Mouse (Mus musculus): ENCODE results near the gene Prr5. TPM values are rescaled to one million over a fixed set of nuclear protein-coding genes. Genes with fewer than 3 reads are reported as not detected.
A peak's percentile ranks its signal among the peaks of the same experiment; 100 is the strongest.
"Not testable (repeated sequence)": the region's sequence is repeated elsewhere in the genome, so short reads cannot be mapped to it uniquely, and the experiment has no call there.

Gene Prr5
- polyA plus RNA-seq, 1 experiment: 8.8 TPM

DNA sequence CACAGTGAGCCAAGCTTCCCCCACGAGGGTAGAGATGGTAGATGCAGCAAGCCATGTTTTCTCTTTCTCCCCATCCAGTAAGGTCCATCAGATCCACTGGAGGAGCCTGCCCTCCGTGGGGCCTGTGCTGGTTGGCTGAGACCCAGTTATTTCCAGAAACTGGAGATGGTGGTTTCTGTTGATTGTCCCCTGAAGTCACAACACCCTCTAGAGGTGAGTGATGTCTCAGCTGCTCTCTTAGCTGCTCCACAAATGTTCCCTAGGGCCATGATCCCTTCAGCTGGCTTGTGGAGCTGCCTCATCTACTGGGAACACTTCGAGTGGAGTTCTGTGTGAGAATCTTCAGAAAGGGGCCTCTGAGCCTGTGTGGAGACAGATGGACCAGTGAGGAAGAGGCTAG, 49.4 kb downstream of the Prr5 start:
- H3K4me3 ChIP-seq (replicated peaks): no peak overlapping the region
- TF ChIP-seq FLI1 (IDR thresholded peaks at IDR 0.05; ENCODE audit: low read length) (no peak), GATA1 (IDR thresholded peaks at IDR 0.05; ENCODE audit: borderline replicate concordance, low read length) (no peak)
- peaks cover 30% of the 10 kb centered on the region for H3K4me1 ChIP-seq
- no peaks in the 10 kb centered on the region for H3K9me3 ChIP-seq
- peaks cover 63% of the 10 kb centered on the region for H3K27me3 ChIP-seq (replicated peaks)
- no peaks in the 10 kb centered on the region for H3K36me3 ChIP-seq (replicated peaks; ENCODE audit: low read length)

DNA sequence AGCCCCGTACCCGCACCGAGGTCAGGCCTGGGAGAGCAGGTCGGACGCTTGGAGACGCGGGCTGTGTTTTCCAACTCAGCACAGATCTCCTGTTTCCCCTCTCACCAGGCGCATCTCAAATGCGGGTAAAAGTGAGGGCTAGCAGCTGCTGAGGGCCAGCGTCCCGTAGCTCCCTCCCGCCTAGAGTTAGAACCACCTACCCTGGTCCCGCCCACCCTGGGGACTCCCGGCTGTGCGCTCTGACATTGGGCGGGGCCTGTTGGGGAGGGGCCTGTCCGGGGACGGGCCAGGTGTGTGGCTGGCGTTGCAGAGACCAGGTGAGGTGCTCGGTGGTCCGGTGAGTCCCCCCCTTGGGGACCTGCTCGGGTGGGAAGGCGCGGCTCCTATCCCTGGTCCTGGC, 50.4 kb downstream of the Prr5 start, which contains the start of gene Arhgap8:
Gene Arhgap8, plus strand, starts transcription at position 262 of the 400 bp plus-strand sequence.
- TF ChIP-seq FLI1 (IDR thresholded peaks at IDR 0.05; ENCODE audit: low read length) (no peak), GATA1 (IDR thresholded peaks at IDR 0.05; ENCODE audit: borderline replicate concordance, low read length) (no peak)
- Histone ChIP-seq H3K4me3 (replicated peaks) (peak within 1 kb of the TSS; percentile 76), H3K27me3 (replicated peaks) (peaks cover 57% of the 10 kb centered on the region), H3K4me1 (peaks cover 23% of the 10 kb centered on the region), H3K36me3 (replicated peaks; ENCODE audit: low read length) (no peaks in the 10 kb centered on the region), H3K9me3 (no peaks in the 10 kb centered on the region)

DNA sequence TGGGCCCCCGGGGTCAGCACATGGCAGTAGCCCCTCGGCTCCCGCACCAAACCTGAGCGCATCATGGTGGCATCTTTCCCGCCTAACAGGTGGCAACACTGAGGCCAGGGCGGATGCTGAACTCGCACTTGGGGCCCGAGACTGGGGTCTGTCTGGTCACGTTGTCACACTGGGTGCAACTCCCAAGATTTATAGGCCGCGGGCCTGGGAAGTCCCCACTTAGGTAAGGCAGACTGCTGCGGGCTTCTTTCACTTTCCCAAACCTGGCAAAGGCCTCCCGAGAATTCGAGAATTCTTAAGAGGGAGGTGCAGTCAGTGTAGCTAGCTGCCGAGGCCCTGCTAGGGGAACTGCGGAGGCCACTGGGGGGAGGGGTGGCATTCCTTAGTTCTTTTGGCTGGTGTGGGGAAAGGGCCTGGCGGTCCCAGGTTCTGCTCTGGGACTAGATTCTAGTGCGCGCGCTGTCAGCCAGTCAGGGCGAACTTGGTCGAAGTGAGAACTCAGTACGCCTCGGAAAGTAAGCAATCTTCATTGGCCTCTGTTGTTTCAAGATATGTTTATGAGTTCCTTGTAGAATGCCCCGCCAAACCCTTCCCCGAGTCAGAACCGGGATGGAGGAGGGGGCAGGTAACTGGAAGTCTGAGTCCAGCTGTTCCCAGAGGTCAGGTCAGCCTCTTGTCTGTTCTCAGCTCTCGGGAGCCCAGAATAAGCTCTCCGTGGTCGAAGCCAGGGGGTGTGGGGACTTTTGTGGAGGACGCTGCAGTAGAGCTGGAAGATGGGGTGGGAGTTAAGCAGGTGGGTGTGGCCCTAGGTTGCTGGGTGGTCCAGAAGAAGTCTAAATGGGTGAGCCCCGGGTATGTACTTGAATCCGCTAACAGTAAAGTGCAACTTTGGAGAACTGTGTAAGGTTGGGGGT, 51.1 kb downstream of the Prr5 start:
- Histone ChIP-seq H3K9me3 (no peaks in the 10 kb centered on the region), H3K36me3 (replicated peaks; ENCODE audit: low read length) (no peaks in the 10 kb centered on the region), H3K4me3 (replicated peaks) (peak overlapping the region; percentile 76), H3K4me1 (peaks cover 17% of the 10 kb centered on the region), H3K27me3 (replicated peaks) (peaks cover 57% of the 10 kb centered on the region)
- TF ChIP-seq GATA1 (IDR thresholded peaks at IDR 0.05; ENCODE audit: borderline replicate concordance, low read length) (no peak), FLI1 (IDR thresholded peaks at IDR 0.05; ENCODE audit: low read length) (no peak)

DNA sequence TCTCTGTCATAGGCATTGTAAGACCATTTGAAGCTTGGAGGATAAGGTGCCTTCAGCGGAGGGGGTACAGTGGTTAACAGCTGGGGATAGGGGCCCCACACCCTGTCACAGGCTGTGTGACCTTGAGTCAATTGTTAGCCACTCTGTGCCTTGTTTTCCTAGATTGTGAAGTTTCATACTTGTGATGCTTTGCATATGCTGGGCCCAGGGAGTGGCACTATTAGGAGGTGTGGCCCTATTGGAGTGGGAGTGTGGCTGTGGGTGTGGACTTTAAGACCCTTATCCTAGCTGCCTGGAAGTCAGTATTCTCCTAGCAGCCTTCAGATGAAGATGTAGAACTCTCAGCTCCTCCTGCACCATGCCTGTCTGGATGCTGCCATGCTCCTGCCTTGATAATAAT, 54.2 kb downstream of the Prr5 start:
- H3K9me3 ChIP-seq; H3K4me3 ChIP-seq (replicated peaks); H3K36me3 ChIP-seq (replicated peaks; ENCODE audit: low read length): not testable (repeated sequence)
- Histone ChIP-seq H3K4me1 (peaks cover 15% of the 10 kb centered on the region), H3K27me3 (replicated peaks) (peaks cover 62% of the 10 kb centered on the region)

DNA sequence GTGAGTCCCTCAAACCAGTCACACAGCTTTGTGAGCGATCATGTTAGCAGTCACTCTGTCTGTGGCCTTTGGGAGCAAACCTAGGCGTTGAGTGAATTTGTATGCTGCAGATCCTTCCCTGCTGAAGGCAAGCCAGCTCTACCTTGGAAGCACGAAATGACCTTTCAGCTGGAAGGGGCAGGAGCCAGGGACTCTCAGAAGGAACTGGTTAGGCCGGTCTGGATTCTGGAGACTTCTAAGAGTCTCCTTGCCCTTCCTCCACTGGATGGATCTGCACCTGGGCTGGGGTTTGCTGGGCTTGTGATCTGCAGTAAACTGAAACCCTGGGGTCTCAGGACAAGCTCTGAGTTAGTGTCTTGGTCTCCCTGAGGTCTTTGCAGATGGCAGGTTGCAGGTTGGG, 54.8 kb downstream of the Prr5 start:
- no peak for TF ChIP-seq GATA1 (IDR thresholded peaks at IDR 0.05; ENCODE audit: borderline replicate concordance, low read length)
- no peak for TF ChIP-seq FLI1 (IDR thresholded peaks at IDR 0.05; ENCODE audit: low read length)
- H3K4me1 ChIP-seq: peaks cover 15% of the 10 kb centered on the region
- peaks cover 62% of the 10 kb centered on the region for H3K27me3 ChIP-seq (replicated peaks)
- no peak overlapping the region for H3K4me3 ChIP-seq (replicated peaks)
- no peaks in the 10 kb centered on the region for H3K9me3 ChIP-seq
- H3K36me3 ChIP-seq (replicated peaks; ENCODE audit: low read length): no peaks in the 10 kb centered on the region

DNA sequence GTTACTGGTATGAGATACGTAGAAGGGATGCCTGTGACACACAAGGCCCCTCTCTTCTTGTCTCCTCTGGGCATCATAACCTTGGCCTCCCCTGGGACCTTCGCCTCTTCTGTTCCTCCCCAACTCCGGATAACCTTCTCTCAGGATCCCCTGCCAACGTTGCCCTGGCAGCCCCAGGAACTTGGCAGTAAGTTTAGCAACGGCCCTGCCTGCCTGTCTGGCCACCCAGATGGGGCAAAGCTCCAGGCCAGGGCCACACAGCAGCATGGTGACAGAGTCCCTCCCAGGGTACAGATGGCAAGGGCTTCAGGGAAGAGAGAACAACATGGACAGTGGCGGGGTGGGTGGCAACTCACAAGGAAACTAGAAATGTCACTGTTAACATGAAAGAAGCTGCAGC, 60.3 kb downstream of the Prr5 start:
- Histone ChIP-seq H3K27me3 (replicated peaks) (peaks cover 56% of the 10 kb centered on the region), H3K9me3 (no peaks in the 10 kb centered on the region), H3K36me3 (replicated peaks; ENCODE audit: low read length) (no peaks in the 10 kb centered on the region), H3K4me3 (replicated peaks) (no peak overlapping the region), H3K4me1 (no peaks in the 10 kb centered on the region)
- TF ChIP-seq GATA1 (IDR thresholded peaks at IDR 0.05; ENCODE audit: borderline replicate concordance, low read length) (no peak), FLI1 (IDR thresholded peaks at IDR 0.05; ENCODE audit: low read length) (no peak)

DNA sequence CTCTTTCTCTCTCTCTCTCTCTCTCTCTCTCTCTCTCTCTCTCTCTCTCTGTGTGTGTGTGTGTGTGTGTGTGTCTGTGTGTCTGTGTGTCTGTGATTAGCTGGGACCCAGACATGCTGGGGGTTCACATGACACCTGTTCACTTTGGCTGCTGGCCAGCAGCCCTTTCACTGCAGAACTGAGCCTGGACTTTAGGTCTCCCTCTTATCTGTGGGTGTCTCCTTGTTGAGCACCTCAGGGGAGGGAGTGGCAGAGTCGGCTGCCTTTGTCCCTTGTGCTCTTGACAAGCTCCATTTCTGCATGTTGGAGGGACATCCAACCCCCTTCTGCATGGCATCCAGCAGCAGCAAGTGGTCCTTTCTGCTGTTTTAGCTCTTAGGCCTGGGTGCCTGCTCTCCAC, 61.5 kb downstream of the Prr5 start:
- H3K4me1 ChIP-seq: no peaks in the 10 kb centered on the region
- TF ChIP-seq GATA1 (IDR thresholded peaks at IDR 0.05; ENCODE audit: borderline replicate concordance, low read length) (no peak), FLI1 (IDR thresholded peaks at IDR 0.05; ENCODE audit: low read length) (no peak)
- H3K36me3 ChIP-seq (replicated peaks; ENCODE audit: low read length): no peaks in the 10 kb centered on the region
- peaks cover 57% of the 10 kb centered on the region for H3K27me3 ChIP-seq (replicated peaks)
- H3K9me3 ChIP-seq: no peaks in the 10 kb centered on the region
- H3K4me3 ChIP-seq (replicated peaks): no peak overlapping the region

DNA sequence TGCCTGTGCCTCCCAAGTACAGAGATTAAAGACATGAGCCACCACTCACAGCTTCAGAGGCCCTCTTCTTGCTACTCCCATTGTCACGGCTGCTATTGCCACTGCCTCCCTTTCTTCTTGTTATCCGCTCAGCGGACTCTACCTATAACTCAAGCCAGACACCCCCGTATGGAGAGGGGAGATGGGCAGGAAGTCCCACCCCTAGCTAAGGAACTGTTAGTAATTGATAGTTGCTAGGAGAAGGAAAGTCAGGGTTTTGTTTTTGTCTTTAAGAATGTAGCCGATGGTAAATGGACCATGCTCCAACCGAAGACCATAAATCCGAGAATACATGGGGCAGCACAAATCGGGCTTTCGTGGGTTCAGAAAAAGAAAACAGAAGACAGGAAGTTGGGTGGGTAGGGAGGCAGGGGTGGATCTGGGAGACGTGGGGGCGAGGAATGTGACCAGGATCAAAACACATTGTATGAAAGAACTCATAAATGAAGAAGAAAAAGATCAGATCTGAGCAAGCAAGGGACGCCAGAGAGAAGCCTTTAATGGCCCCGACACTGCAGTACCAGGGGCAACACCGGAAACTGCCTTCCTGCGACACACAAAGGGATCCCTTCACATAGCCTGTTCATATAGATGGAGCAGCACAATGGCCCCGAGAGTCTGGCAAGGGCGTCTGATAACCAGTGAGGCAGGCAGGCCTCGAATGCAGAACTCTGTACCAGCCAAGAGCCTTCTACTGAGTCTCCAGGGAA, 62.4 kb downstream of the Prr5 start:
- Histone ChIP-seq H3K4me3 (replicated peaks) (no peak overlapping the region), H3K36me3 (replicated peaks; ENCODE audit: low read length) (no peaks in the 10 kb centered on the region), H3K9me3 (no peaks in the 10 kb centered on the region), H3K4me1 (no peaks in the 10 kb centered on the region), H3K27me3 (replicated peaks) (peaks cover 60% of the 10 kb centered on the region)
- TF ChIP-seq FLI1 (IDR thresholded peaks at IDR 0.05; ENCODE audit: low read length): no peak
- TF ChIP-seq GATA1 (IDR thresholded peaks at IDR 0.05; ENCODE audit: borderline replicate concordance, low read length): no peak

DNA sequence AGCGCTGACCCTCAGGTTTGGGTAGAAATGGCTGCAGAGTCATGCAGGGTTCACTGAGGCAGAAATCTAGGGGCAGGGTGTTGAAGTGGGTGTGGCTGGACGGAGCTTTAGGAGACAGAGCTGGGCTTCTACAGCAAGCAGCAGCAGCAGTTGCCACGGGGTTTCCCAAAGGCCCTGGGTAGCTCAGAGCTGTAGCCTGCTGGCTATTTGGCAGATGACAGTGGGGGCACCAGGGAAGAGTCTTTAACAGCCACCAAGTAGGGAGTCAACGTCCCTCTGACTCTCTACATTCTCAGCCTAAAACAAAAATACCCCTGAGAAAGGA, 63.0 kb downstream of the Prr5 start:
- no peak overlapping the region for H3K4me3 ChIP-seq (replicated peaks)
- TF ChIP-seq GATA1 (IDR thresholded peaks at IDR 0.05; ENCODE audit: borderline replicate concordance, low read length) (no peak), FLI1 (IDR thresholded peaks at IDR 0.05; ENCODE audit: low read length) (no peak)
- no peaks in the 10 kb centered on the region for H3K4me1 ChIP-seq
- no peaks in the 10 kb centered on the region for H3K9me3 ChIP-seq
- H3K36me3 ChIP-seq (replicated peaks; ENCODE audit: low read length): no peaks in the 10 kb centered on the region
- H3K27me3 ChIP-seq (replicated peaks): peaks cover 56% of the 10 kb centered on the region

DNA sequence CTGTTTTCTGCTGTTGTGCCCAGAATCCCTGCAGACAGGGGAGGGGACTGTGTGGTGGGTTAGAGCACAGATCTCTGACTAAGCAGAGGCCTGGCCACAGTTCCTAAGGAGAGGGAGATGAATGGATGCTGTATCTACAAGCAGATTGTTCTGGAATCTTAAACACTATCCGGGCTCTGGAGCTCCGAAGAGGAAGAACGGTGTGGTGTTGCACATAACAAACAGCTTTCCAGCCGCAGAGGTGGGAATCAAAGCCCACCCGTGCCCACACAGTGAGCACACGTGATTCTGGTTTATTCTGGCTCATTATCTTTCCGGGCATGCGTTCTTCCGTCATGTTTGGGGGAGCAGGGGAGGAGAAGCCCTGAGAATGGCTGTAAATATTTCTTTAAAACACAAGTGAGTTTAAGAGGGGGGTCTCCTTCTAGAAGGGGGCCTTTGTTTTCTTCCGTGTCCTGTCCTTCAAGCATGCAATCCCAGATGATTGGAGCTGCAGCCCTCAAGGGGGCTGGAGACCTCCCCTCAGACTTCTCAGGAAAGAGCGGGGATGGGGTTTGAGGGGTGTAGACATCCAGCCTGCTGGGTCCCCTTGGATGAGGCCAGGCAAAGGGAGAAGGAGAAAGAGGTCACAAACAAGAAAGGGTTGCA, 67.0 kb downstream of the Prr5 start:
- H3K36me3 ChIP-seq (replicated peaks; ENCODE audit: low read length): no peaks in the 10 kb centered on the region
- peaks cover 41% of the 10 kb centered on the region for H3K27me3 ChIP-seq (replicated peaks)
- H3K9me3 ChIP-seq: no peaks in the 10 kb centered on the region
- H3K4me3 ChIP-seq (replicated peaks): no peak overlapping the region
- H3K4me1 ChIP-seq: no peaks in the 10 kb centered on the region
- TF ChIP-seq GATA1 (IDR thresholded peaks at IDR 0.05; ENCODE audit: borderline replicate concordance, low read length) (no peak), FLI1 (IDR thresholded peaks at IDR 0.05; ENCODE audit: low read length) (no peak)
